Mouse (Mus musculus) monocyte, adult 2 months (primary cell): Measurements from ENCODE around the gene Prpf31.

Source experiments
- DNase-seq, 2 experiments: peaks; one replicate each; pipeline ENCODE4 v3.0.0; 2022; ENCODE audit warnings: low spot score in 2 of 2, low read depth in 1 of 2

The Prpf31 gene

DNA sequence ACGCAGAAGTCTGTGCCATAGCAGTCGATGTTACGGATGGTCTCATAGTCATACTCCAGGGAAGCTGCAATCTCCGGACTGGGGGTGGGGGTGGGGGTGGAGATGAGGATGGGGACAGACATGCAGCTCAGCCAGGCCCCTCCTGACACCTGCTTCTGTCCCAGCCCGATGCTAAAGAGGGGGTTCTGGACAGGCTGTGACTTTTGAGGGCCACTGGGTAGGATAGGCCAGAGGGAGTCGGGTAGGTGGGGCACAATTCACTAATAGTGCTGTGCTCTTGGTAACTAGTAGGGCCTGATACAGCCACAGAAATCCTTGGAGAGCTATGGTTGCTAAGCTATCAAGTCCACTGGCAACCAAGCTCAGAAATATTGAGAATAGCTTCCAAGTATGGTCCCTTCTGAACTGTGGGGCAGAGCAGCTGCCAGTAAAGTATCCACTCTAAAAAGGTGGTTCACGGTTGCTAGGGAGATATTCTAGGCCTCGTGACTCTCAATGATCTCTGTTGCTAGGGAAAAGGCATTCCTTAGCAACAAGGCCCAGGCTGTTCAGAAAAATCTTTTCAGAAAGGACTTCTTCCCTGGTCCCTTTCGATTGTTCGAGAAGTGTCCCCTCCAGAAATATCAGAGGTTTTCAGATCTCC, 54.2 kb downstream of the Prpf31 start:
- DNase-seq, result no peak

DNA sequence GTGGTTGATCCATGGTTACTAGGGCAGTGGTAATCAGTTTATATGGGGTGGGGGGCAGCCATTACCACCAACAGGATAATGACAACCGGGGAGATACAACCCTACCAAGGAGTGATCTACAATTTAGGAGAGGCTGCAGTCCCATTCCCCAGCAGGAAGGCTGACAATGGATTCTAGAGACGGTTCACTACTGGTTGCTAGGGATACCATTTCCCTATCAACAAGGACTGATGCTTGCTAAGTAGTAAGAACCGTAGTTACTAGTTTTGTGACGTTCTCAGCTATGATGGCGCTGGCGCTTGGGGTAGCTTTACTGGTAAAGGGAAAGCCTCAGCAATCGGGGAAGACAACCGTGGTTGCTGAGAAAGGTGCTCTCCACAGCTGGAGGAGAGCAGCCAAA, 54.9 kb downstream of the Prpf31 start:
- DNase-seq, result no peak

DNA sequence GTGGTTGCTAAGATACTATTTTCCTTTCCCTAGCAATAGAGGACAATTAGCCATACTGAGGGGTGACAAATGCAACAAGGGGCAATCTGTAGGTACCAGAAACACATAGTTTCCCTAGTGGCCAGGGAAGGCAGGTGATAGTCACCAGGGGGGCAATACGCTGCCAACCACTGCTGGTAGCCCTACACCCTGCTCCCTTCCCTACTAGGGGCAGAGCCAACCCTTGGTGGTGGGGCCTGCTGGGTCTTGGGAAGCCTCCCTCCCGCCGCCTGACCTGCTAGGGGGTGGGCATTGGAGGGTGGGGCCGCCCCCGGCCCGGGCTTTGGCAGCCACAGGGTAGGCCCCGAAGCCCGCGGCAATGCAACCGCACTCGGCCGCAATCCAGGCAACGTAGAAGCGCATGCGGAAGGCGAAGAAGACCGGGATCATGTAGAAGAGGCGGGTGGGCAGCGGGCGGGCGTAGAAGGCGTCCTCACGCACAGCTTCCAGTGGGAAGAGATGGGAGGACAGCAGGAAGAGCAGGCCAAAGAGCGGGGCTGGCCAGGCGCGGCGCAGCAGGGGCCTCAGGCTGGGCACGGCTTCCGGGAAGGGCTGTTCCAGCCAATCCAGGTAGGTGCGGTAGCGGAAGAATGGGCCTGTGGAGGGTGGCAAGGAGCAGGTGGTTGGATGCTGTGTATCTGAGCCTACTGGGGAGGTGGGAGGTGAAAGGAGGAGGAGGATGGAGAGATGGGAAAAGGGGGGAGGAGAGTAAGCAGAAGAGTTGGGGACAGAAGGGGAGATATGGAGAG, 55.8 kb downstream of the Prpf31 start:
- DNase-seq, result no peak

DNA sequence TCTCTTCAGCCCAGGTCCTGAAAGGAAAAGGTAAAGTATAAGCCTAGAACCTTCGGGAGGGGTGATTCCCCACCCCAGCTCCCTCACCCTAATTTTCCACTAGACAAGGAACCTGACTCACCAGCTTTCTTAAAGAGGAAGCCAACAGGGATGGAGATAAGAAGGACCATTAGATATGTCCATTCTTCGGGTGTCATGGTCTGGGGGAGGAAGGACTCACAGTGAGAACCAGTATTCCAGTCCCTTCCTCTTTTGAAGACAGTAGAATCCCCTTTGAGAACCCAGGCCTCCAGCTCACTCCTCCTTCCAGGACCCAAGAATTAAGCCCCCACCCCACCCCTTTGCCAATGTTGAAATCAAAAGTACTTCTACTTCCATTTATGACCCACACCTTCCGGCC, 62.1 kb downstream of the Prpf31 start:
- no peak for DNase-seq
